Mouse (Mus musculus) bone marrow macrophage, adult 2 months (primary cell): Measurements from ENCODE around the gene Rcsd1.

ENCODE experiments used
- CTCF ChIP-seq: IDR thresholded peaks from 2 replicates; pipeline ENCODE4 v1.5.1; 2012; ENCODE audit warnings: low read depth, mild to moderate bottlenecking, low read length, moderate library complexity
- POLR2A ChIP-seq: IDR thresholded peaks from 2 replicates; pipeline ENCODE4 v1.6.1; 2012; ENCODE audit warnings: mild to moderate bottlenecking, low read depth, low read length, borderline replicate concordance

DNA sequence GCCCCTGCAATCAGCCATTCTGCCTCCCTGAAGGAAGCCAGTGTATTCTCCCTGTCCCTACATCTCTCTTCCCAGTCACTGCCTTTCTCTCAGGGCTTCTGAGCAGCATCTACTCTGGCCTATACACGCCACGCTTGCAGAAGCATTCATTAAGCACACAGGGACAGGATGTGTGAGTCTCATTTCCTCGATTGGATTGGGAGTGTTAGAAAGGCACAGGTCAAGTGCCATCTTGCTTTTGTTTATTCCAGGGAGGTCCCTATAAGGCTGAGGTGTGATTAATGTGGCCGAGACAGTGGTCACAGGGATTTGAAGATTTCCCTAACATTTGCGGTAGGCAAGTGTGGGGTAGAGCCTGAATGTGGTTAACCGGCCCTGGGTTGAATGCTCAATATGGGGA lies 4.2 kb downstream of the Rcsd1 start:
- no peak for TF ChIP-seq CTCF
- TF ChIP-seq POLR2A, result no peak
